Mouse (Mus musculus) hindbrain, postnatal 0 days (tissue): ENCODE data around the gene Nr1i3. TPM values are rescaled to one million over a fixed set of nuclear protein-coding genes. Genes with fewer than 3 reads are reported as not detected.

ENCODE experiments used
- ATAC-seq: fragments of 200-750 bp; cut with Nextera tagmentation; 2 replicates; pipeline ENCODE4 v1.8.0; 2017; ENCODE audit warnings: mild to moderate bottlenecking, moderate TSS enrichment, moderate library complexity
- DNase-seq: peaks from one replicate; pipeline ENCODE4 v3.0.0-alpha.2; 2015; ENCODE audit warnings: low spot score
- H3K27ac ChIP-seq: fragments of 300-500 bp; sonication (generic); 2 replicates; pipeline ENCODE4 v1.5.1; 2014; ENCODE audit warnings: mild to moderate bottlenecking
- H3K27me3 ChIP-seq: fragments of 300-500 bp; sonication (generic); 2 replicates; pipeline ENCODE4 v1.6.1; 2014; ENCODE audit warnings: low read length, mixed read lengths; ENCODE audit not compliant: insufficient read depth
- H3K36me3 ChIP-seq: fragments of 300-500 bp; sonication (generic); 2 replicates; pipeline ENCODE4 v1.6.1; 2014; ENCODE audit warnings: low read length, mixed read lengths; ENCODE audit not compliant: insufficient read depth
- H3K4me1 ChIP-seq: fragments of 300-500 bp; sonication (generic); 2 replicates; pipeline ENCODE4 v1.6.1; 2014; ENCODE audit warnings: antibody characterized with exemption, low read length, mixed read lengths; ENCODE audit not compliant: insufficient read depth
- H3K4me2 ChIP-seq: fragments of 300-500 bp; sonication (generic); 2 replicates; pipeline ENCODE4 v1.6.1; 2014; ENCODE audit warnings: low read depth, mild to moderate bottlenecking, low read length, moderate library complexity, mixed read lengths
- H3K4me3 ChIP-seq: fragments of 300-500 bp; sonication (generic); 2 replicates; pipeline ENCODE4 v1.5.1; 2014; ENCODE audit warnings: low read length
- H3K9ac ChIP-seq: fragments of 300-500 bp; sonication (generic); replicated peaks from 2 replicates; pipeline ENCODE4 v1.6.1; 2014; ENCODE audit warnings: mild to moderate bottlenecking, low read length, moderate library complexity, mixed read lengths
- H3K9me3 ChIP-seq: fragments of 300-500 bp; sonication (generic); 2 replicates; pipeline ENCODE4 v1.6.1; 2016; ENCODE audit warnings: low read length, mixed read lengths
- CTCF ChIP-seq: IDR thresholded peaks from 2 replicates; pipeline ENCODE4 v1.5.1; 2016; ENCODE audit warnings: antibody characterized with exemption, control low read depth, low read depth
- WGBS: fragments of 180-500 bp; shearing (Covaris S2); extraction: QIAGEN DNeasy Blood & Tissue Kit; methylation state at CpG from one replicate; pipeline ENCODE4 v1.1.7; 2014; 5-methylcytosine and 5-hydroxymethylcytosine counted together
- polyA plus RNA-seq: library from polyadenylated mRNA; unstranded; fragments of >200 nt; fragmentation: Nextera tagmentation; extraction: Ambion mirVana; gene quantifications from 2 replicates; pipeline ENCODE4 v1.2.1, GENCODE M21; 2015
- total RNA-seq: library from RNA; depleted of rRNA; stranded (reverse); fragments of >200 nt; gene quantifications from 2 replicates; pipeline ENCODE4 v1.2.3, GENCODE M21; 2014

Gene Nr1i3
- total and polyA plus RNA-seq, 2 experiments from 2014 or later: 0.40 TPM; not detected in 1

DNA sequence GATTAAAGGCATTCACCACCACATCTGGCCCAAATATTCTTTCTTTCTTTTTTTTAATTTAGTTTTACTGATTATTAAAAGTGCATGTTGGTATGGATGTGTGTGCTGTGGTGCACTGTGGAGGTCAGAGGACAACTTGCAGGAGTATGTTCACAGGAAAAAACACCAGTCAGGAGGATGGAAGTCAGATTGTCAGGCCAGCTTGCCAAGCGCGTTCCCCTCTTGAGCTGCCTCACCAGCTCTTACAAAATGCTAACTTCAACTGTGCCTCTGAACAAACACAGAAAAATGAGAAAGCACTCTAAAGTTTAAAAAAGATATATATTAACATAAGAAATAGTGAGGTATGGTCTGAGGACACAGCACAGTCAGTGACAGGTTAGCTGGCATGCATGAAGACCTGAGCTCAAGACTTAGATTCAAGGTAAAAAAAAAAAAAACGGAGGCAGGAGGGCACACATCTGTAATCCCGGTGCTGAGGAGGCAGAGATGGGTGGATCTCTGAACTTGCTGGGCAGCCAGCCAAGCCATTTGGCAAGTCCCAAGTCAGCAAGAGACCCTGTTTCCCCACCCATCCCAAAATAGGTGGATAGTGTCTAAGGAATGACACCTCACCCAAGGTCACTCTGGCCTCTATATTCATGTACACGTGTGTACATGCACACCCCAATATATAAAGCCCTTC is 34.1 kb upstream of the Nr1i3 start:
- TF ChIP-seq CTCF: no peak
- Histone ChIP-seq H3K4me1 (no peaks in the 10 kb centered on the region), H3K27ac (no peak overlapping the region), H3K4me2 (no peak overlapping the region), H3K4me3 (no peak overlapping the region), H3K9ac (no peak overlapping the region), H3K27me3 (no peaks in the 10 kb centered on the region), H3K9me3 (no peaks in the 10 kb centered on the region), H3K36me3 (no peaks in the 10 kb centered on the region)
- ATAC-seq (no peak), DNase-seq (no peak)
- 79% methylated on average over 5 of the region's 5 CpGs for WGBS

DNA sequence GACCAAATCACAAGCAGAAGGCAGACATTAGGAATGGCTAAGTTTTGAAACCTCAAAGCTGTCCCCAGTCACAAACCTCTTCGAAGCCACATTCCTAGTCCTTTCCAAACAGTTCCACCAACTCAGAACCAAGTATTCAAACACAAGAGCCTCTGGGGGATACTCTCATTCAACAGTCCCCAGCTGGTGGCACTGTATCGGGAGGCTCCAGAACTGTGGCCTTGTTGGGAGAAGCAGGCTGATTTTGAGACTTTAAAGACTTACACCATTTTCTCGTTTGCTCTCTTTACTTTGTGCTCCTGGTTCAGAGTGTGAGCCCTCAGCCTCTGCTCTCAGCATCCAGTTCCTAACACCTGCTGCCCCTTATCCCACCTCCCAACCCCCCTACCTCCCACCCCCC is 30.7 kb upstream of the Nr1i3 start:
- peaks cover 1% of the 10 kb centered on the region; the same call in 1 of the 2 replicates for H3K4me1 ChIP-seq
- DNase-seq (no peak), ATAC-seq (no peak)
- no peaks in the 10 kb centered on the region for H3K27me3 ChIP-seq
- H3K36me3 ChIP-seq: no peaks in the 10 kb centered on the region
- WGBS: 79% methylated on average over 3 of the region's 3 CpGs
- H3K4me3 ChIP-seq: no peak overlapping the region
- no peaks in the 10 kb centered on the region for H3K9me3 ChIP-seq
- TF ChIP-seq CTCF: no peak
- no peak overlapping the region for H3K9ac ChIP-seq
- H3K27ac ChIP-seq: no peak overlapping the region
- H3K4me2 ChIP-seq: no peak overlapping the region

DNA sequence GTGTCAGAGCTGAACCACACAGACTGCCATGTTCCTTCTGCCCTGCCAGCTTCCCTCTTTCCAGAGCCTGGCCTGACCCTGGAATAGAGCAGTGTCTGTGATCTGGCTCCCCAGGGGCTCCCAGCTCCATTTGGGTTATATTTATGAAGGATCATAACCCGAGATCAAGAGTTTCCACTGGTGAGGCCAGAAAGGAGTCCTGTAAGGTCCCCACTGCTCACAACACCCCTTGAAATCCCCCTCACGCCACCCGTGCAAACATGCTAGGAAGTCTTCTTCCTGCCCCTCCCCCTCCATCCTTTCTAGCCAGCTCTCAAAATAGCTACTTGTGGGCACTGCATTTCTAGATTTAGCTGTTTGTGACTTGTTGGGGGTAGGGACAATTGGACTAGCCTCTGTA is 30.1 kb upstream of the Nr1i3 start:
- Histone ChIP-seq H3K4me3 (no peak overlapping the region), H3K4me2 (no peak overlapping the region), H3K27me3 (no peaks in the 10 kb centered on the region), H3K36me3 (no peaks in the 10 kb centered on the region), H3K4me1 (peaks cover 6% of the 10 kb centered on the region; the same call in 1 of the 2 replicates), H3K9ac (no peak overlapping the region), H3K27ac (no peak overlapping the region), H3K9me3 (no peaks in the 10 kb centered on the region)
- no peak for ATAC-seq
- TF ChIP-seq CTCF: no peak
- DNase-seq: no peak
- 67% methylated on average over 3 of the region's 3 CpGs for WGBS

DNA sequence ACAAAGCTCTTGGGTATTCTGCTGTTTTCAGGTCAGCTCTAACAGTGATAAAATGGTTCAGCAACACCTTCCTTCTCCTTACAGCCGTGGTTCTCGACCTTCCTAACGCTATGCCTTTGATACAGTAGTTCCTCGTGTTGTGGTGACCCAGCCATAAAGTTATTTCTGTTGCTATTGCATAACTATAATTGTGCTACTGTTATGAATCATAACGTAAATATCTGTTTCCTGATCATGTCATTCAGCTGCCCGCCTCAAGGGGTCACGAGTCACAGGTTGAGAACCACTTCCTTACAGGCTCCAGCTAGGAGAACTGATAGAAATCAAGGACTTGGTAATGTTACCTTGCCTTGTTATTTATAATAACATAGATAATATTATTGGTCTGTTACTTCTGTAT is 29.5 kb upstream of the Nr1i3 start:
- WGBS: 87% methylated on average over 7 of the region's 7 CpGs
- no peak overlapping the region for H3K27ac ChIP-seq
- TF ChIP-seq CTCF: peak; percentile 33; the same call in 1 of the 2 replicates
- H3K4me1 ChIP-seq: peaks cover 6% of the 10 kb centered on the region; the same call in 1 of the 2 replicates
- no peak overlapping the region for H3K4me2 ChIP-seq
- no peak for ATAC-seq
- H3K9ac ChIP-seq: no peak overlapping the region
- H3K9me3 ChIP-seq: no peaks in the 10 kb centered on the region
- no peaks in the 10 kb centered on the region for H3K27me3 ChIP-seq
- H3K4me3 ChIP-seq: no peak overlapping the region
- DNase-seq: no peak
- H3K36me3 ChIP-seq: no peaks in the 10 kb centered on the region

DNA sequence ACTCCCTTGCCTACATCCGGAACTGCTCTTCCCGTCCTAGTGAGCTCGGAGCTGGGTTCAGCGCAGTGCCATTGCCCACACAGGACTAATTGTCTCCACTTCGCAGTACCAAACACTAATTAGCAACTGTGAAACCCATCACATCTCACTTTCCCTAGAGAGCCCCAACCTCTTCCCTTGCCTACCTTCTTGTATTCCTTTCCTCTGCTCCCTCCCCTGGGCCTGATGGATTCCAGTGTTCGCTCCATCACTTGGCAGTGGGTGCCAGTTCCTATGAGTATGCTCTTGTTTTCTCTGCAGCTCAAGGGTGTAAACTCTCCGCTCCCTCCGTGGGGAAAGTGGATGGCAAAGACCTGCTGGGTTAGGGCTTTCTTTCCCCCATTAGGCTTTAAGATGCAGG is 28.1 kb upstream of the Nr1i3 start:
- H3K9me3 ChIP-seq: no peaks in the 10 kb centered on the region

DNA sequence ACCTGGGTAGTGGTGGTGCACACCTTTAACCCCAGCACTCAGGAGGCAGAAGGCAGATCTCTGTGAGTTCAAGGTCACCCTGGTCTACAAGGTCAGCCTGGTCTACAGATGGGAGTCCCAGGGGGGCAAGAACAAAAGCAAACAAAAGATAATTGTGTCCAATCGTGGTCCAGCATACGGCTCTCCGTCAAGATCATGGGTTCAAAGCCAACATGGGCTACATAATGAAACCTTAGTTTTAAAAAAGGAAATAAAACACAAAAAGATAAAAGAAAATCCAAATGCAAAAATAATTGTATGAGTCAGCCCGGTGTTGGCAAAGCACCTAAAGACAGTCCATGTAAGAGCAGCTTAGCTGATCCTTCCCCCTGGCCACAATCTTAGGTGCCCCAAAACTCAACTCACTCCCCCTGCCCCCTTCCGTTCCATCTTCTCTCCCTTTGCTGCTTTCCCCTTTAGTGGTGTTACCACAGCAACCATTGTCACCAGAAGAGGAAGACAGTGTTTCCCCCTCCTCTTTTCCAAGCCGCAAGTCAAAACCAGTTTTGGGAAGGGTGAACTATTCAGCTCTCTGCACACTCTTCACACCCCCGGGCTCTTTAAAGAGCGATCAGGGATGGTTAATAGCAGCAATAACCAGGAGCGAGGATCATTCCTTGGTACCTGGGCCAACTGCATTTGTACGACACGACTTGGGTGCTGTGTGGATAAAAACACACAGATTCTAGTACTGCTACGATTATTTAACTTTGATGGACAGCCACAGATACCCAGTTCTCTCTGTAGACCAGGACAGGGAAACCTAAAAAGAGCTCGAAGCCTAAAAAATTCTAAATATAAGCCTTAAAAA is 25.7 kb upstream of the Nr1i3 start:
- no peak for TF ChIP-seq CTCF
- no peak overlapping the region for H3K9ac ChIP-seq
- ATAC-seq (peak; percentile 57), DNase-seq (peak; percentile 27)
- H3K27ac ChIP-seq: peak overlapping the region; percentile 16; the same call in 1 of the 2 replicates
- H3K9me3 ChIP-seq: no peaks in the 10 kb centered on the region
- H3K36me3 ChIP-seq: no peaks in the 10 kb centered on the region
- H3K4me1 ChIP-seq: peaks cover 6% of the 10 kb centered on the region
- 20% methylated on average over 13 of the region's 13 CpGs for WGBS
- H3K4me2 ChIP-seq: 0 out of 2 replicates have a peak overlapping the region, but pooled peaks have one; percentile 21
- no peak overlapping the region for H3K4me3 ChIP-seq
- no peaks in the 10 kb centered on the region for H3K27me3 ChIP-seq

More for the DNA sequence above, 28.1 kb upstream of the Nr1i3 start:
- no peak overlapping the region for H3K9ac ChIP-seq
- H3K4me1 ChIP-seq: peaks cover 6% of the 10 kb centered on the region; the same call in 1 of the 2 replicates
- no peak overlapping the region for H3K4me2 ChIP-seq
- TF ChIP-seq CTCF: no peak
- no peak overlapping the region for H3K4me3 ChIP-seq
- H3K36me3 ChIP-seq: no peaks in the 10 kb centered on the region
- DNase-seq (no peak), ATAC-seq (0 out of 2 replicates have a peak, but pooled peaks have one; percentile 33)
- H3K27me3 ChIP-seq: no peaks in the 10 kb centered on the region
- H3K27ac ChIP-seq: no peak overlapping the region
- 71% methylated on average over 8 of the region's 8 CpGs for WGBS
